In the genomic region with DNA sequence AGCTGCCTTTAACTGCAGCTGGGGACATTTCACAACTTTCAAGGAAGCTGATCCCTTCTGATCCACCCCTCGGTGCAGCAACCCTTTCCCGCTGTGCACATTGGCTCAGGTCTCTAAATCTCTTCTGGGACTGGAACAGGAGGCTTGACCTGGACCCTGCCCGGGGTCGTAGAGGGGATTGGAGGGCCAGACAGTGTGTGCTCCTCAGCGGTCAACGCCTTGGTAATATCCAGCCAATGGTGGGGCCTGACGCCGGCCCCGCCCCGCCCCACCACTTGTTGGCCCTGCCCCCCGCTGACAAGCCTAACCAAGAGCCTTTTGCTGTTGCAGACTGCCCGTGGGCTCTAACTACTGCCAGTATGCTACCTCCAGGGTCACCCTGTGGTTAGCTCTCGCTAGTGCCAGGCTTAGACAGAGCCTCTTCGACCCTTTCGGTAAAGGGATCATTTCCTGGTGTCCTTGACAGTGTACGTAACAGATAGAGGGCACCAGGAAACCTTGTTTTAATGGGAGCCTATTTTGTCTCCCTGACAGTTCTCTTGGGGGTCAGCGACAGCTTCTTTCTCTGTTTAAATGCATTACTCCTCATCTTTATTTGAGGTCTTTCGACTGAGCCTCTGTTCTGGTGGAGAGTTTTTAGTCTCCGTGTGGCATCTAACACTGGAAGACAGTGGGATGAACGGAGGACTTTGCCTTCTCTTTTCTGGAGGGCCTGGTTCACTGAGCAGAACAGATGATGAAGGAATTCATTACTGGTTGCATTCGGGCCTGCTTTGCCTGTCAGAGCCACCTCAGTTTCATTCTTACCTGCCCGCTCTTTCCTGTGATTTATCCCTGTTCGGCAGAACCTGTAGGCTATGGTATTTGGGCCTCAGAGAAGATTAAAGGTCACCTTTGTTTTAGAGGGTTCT, we compare ENCODE assay signal across 9 mouse cellular contexts. TPM values are rescaled to one million over a fixed set of nuclear protein-coding genes. Genes with fewer than 3 reads are reported as not detected.
DNase-seq lines count a peak whose midpoint lies in the region; ATAC-seq and TF ChIP-seq lines count a peak whose summit lies in the region.
"Had no signal": no experiment of that assay in that cellular context is flagged by ENCODE, and none has a peak within 500 bp of the region (broad histone marks: within the 10 kb centered on the region; RNA-seq: fewer than 3 reads in every experiment).

No protein-coding gene starts in this region.

- 36% methylated on average over 23 of the region's 23 CpGs for WGBS in hindbrain, embryonic 15.5 days
- 19% methylated on average over 23 of the region's 23 CpGs for WGBS in liver, adult 2 months
- 33% methylated on average over 23 of the region's 23 CpGs for WGBS in neural tube, embryonic 11.5 days

- H3K79me2 ChIP-seq in liver, adult 2 months (ENCODE audit: control insufficient read depth, insufficient read depth, low read length) = no peaks in the 10 kb centered on the region

- H3K4me1 ChIP-seq in hindbrain, embryonic 15.5 days (replicated peaks) = 0 out of 2 replicates have a peak, but pooled peaks cover 4% of the 10 kb centered on the region
- H3K4me1 ChIP-seq in liver, adult 2 months (ENCODE audit: control insufficient read depth, insufficient read depth, low read length) = peaks cover 17% of the 10 kb centered on the region
- H3K4me1 ChIP-seq in neural tube, embryonic 11.5 days (ENCODE audit: control insufficient read depth, insufficient read depth, low read length) = peaks cover 11% of the 10 kb centered on the region; the same call in 1 of the 2 replicates

- ATAC-seq in hindbrain, embryonic 15.5 days (ENCODE audit: low FRiP score, low read depth) = no peak
- ATAC-seq in neural tube, embryonic 11.5 days (ENCODE audit: insufficient read depth, low FRiP score, low TSS enrichment) = peak; percentile 71
- ATAC-seq in megakaryocyte progenitor cell, adult 5-6 weeks (replicated peaks; ENCODE audit: poor library complexity) = no peak

- no peaks in the 10 kb centered on the region for H3K36me3 ChIP-seq in hindbrain, embryonic 15.5 days
- H3K36me3 ChIP-seq in liver, adult 2 months (ENCODE audit: control insufficient read depth, insufficient read depth, low read length) = no peaks in the 10 kb centered on the region
- no peaks in the 10 kb centered on the region; the same call in none of the 2 replicates for H3K36me3 ChIP-seq in neural tube, embryonic 11.5 days (ENCODE audit: control insufficient read depth, insufficient read depth, low read length)

- no peak overlapping the region for H3K27ac ChIP-seq in hindbrain, embryonic 15.5 days (replicated peaks)
- H3K27ac ChIP-seq in liver, adult 2 months (replicated peaks; ENCODE audit: insufficient read depth, low read depth, low read length) = peak overlapping the region; percentile 92
- H3K27ac ChIP-seq in neural tube, embryonic 11.5 days (ENCODE audit: low read depth, low read length) = no peak overlapping the region
- H3K27ac ChIP-seq: macrophage had no signal

- no peaks in the 10 kb centered on the region for H3K27me3 ChIP-seq in hindbrain, embryonic 15.5 days
- no peaks in the 10 kb centered on the region for H3K27me3 ChIP-seq in liver, adult 2 months (ENCODE audit: control insufficient read depth, insufficient read depth, low read length)
- H3K27me3 ChIP-seq in neural tube, embryonic 11.5 days (ENCODE audit: control insufficient read depth, insufficient read depth, low read length) = no peaks in the 10 kb centered on the region

- no peak overlapping the region for H3K9ac ChIP-seq in hindbrain, embryonic 15.5 days
- H3K9ac ChIP-seq in liver, adult 2 months (ENCODE audit: low read depth, low read length) = peak overlapping the region; percentile 71
- no peak overlapping the region for H3K9ac ChIP-seq in neural tube, embryonic 11.5 days (ENCODE audit: low read length)

- DNase-seq in adrenal gland, postnatal 25 days = peak; percentile 76
- peak; percentile 70 for DNase-seq in gastrocnemius, postnatal 10 days
- DNase-seq in liver, adult 2 months (ENCODE audit: extremely low read depth, low read depth, low spot score) = peak; percentile 97
- DNase-seq in neural tube, embryonic 11.5 days (ENCODE audit: low spot score) = peak; percentile 52
- DNase-seq in layer of hippocampus, adult 8-10 months (ENCODE audit: low spot score in 2 of 2) = no peak
- DNase-seq in thymus, postnatal 4 days = no peak

- peak; percentile 73 for TF ChIP-seq POLR2A in liver, adult 2 months (IDR thresholded peaks at IDR 0.05; ENCODE audit: extremely low read depth, insufficient read depth, low read length)

- H3K9me3 ChIP-seq in hindbrain, embryonic 15.5 days = no peaks in the 10 kb centered on the region
- H3K9me3 ChIP-seq in neural tube, embryonic 11.5 days (ENCODE audit: control insufficient read depth, low read length) = no peaks in the 10 kb centered on the region

- TF ChIP-seq CTCF in liver, adult 2 months (IDR thresholded peaks at IDR 0.05; ENCODE audit: low read depth, low read length) = no peak

- H3K4me2 ChIP-seq in hindbrain, embryonic 15.5 days = peak overlapping the region; percentile 22; the same call in 1 of the 2 replicates
- H3K4me2 ChIP-seq in neural tube, embryonic 11.5 days (ENCODE audit: low read depth) = peak overlapping the region; percentile 12; the same call in 1 of the 2 replicates

- no peak overlapping the region for H3K4me3 ChIP-seq in hindbrain, embryonic 15.5 days
- no peak overlapping the region for H3K4me3 ChIP-seq in liver, adult 2 months (ENCODE audit: insufficient read depth, low read depth, low read length)
- no peak overlapping the region for H3K4me3 ChIP-seq in neural tube, embryonic 11.5 days (ENCODE audit: low read depth, low read length)

RNA-seq across cellular contexts. Expression of a gene that starts 12.7 kb away (rescaled TPM):
- 2.4 and 4.3 TPM in 2 replicates for total RNA-seq in adrenal gland, postnatal 25 days (2021)
- 1 to 10 TPM; 6.4 to 6.7 TPM for total RNA-seq in gastrocnemius, postnatal 10 days (2021)
- polyA plus RNA-seq in hindbrain, embryonic 15.5 days (2015; fragmentation: Nextera tagmentation; extraction: Ambion mirVana) = 2.3 and 2.4 TPM in 2 replicates
- total RNA-seq in liver, adult 2 months (2014; rRNA removed) = 7.2 and 10.0 TPM in 2 replicates
- 8.9 and 12.1 TPM in 2 replicates for polyA plus RNA-seq in liver, adult 2 months (2012; rRNA removed)
- polyA plus RNA-seq in neural tube, embryonic 11.5 days (2014; fragmentation: Nextera tagmentation; extraction: Ambion mirVana) = 17.8 and 19.1 TPM in 2 replicates
- total RNA-seq in layer of hippocampus, adult 8-10 months (2022) = 1 to 10 TPM in 1 of 4 experiments, under 1 TPM in 2, not detected in 1; 0.34 to 1.3 (median 0.63) TPM
- total RNA-seq in megakaryocyte progenitor cell, adult 5-6 weeks (2015) = 25.7 and 33.4 TPM in 2 replicates
- total RNA-seq in megakaryocyte progenitor cell, adult 5-6 weeks (2017) = 14.2 and 15.0 TPM in 2 replicates

RNA-seq across cellular contexts. Expression of a gene that starts 24.6 kb away (rescaled TPM):
- 40.4 and 43.8 TPM in 2 replicates for total RNA-seq in adrenal gland, postnatal 25 days (2021)
- total RNA-seq in gastrocnemius, postnatal 10 days (2021) = 10 to 100 TPM; 42.9 to 46.1 TPM
- 73.4 and 75.2 TPM in 2 replicates for polyA plus RNA-seq in hindbrain, embryonic 15.5 days (2015; fragmentation: Nextera tagmentation; extraction: Ambion mirVana)
- 36.1 and 36.4 TPM in 2 replicates for total RNA-seq in liver, adult 2 months (2014; rRNA removed)
- 45.8 and 52.2 TPM in 2 replicates for polyA plus RNA-seq in liver, adult 2 months (2012; rRNA removed)
- polyA plus RNA-seq in neural tube, embryonic 11.5 days (2014; fragmentation: Nextera tagmentation; extraction: Ambion mirVana) = 53.3 and 56.6 TPM in 2 replicates
- total RNA-seq in layer of hippocampus, adult 8-10 months (2022) = 10 to 100 TPM; 44.2 to 55.4 (median 50.7) TPM
- total RNA-seq in megakaryocyte progenitor cell, adult 5-6 weeks (2015) = 40.2 and 55.6 TPM in 2 replicates
- 39.6 and 46.2 TPM in 2 replicates for total RNA-seq in megakaryocyte progenitor cell, adult 5-6 weeks (2017)

RNA-seq across cellular contexts. Expression of a gene that starts 28.9 kb away (rescaled TPM):
- total RNA-seq in adrenal gland, postnatal 25 days (2021) = not detected in 2 replicates
- 10 to 100 TPM; 64.0 to 71.1 TPM for total RNA-seq in gastrocnemius, postnatal 10 days (2021)
- polyA plus RNA-seq in hindbrain, embryonic 15.5 days (2015; fragmentation: Nextera tagmentation; extraction: Ambion mirVana) = not detected in 2 replicates
- 0.18 TPM in 1 of 2 replicates, not detected in the other for total RNA-seq in liver, adult 2 months (2014; rRNA removed)
- not detected in 2 replicates for polyA plus RNA-seq in liver, adult 2 months (2012; rRNA removed)
- 0.29 TPM in 1 of 2 replicates, not detected in the other for polyA plus RNA-seq in neural tube, embryonic 11.5 days (2014; fragmentation: Nextera tagmentation; extraction: Ambion mirVana)
- not detected for total RNA-seq in layer of hippocampus, adult 8-10 months (2022)
- total RNA-seq in megakaryocyte progenitor cell, adult 5-6 weeks (2015) = not detected in 2 replicates
- 0.24 TPM in 1 of 2 replicates, not detected in the other for total RNA-seq in megakaryocyte progenitor cell, adult 5-6 weeks (2017)
- polyA plus RNA-seq: macrophage had no signal

RNA-seq across cellular contexts. Expression of a gene that starts 35.1 kb away (rescaled TPM):
- total RNA-seq in adrenal gland, postnatal 25 days (2021) = 1.2 TPM in 2 replicates
- total RNA-seq in gastrocnemius, postnatal 10 days (2021) = 1 to 10 TPM; 1.0 TPM
- 5.0 and 6.2 TPM in 2 replicates for polyA plus RNA-seq in hindbrain, embryonic 15.5 days (2015; fragmentation: Nextera tagmentation; extraction: Ambion mirVana)
- total RNA-seq in liver, adult 2 months (2014; rRNA removed) = 0.13 TPM in 1 of 2 replicates, not detected in the other
- polyA plus RNA-seq in liver, adult 2 months (2012; rRNA removed) = 0.29 and 0.50 TPM in 2 replicates
- polyA plus RNA-seq in neural tube, embryonic 11.5 days (2014; fragmentation: Nextera tagmentation; extraction: Ambion mirVana) = 7.2 TPM in 2 replicates
- total RNA-seq in layer of hippocampus, adult 8-10 months (2022) = 10 to 100 TPM; 63.8 to 85.9 (median 79.0) TPM
- not detected in 2 replicates for total RNA-seq in megakaryocyte progenitor cell, adult 5-6 weeks (2015)
- total RNA-seq in megakaryocyte progenitor cell, adult 5-6 weeks (2017) = not detected in 2 replicates
- polyA plus RNA-seq: macrophage had no signal

RNA-seq across cellular contexts. Expression of a gene that starts 52.8 kb away (rescaled TPM):
- total RNA-seq in adrenal gland, postnatal 25 days (2021) = 16.9 and 19.9 TPM in 2 replicates
- total RNA-seq in gastrocnemius, postnatal 10 days (2021) = 10 to 100 TPM in 1 of 2 experiments, 1 to 10 TPM in 1; 7.2 to 10.0 TPM
- polyA plus RNA-seq in hindbrain, embryonic 15.5 days (2015; fragmentation: Nextera tagmentation; extraction: Ambion mirVana) = 23.2 and 26.7 TPM in 2 replicates
- 42.4 and 44.3 TPM in 2 replicates for total RNA-seq in liver, adult 2 months (2014; rRNA removed)
- polyA plus RNA-seq in liver, adult 2 months (2012; rRNA removed) = 99.8 and 106 TPM in 2 replicates
- 32.8 and 34.9 TPM in 2 replicates for polyA plus RNA-seq in neural tube, embryonic 11.5 days (2014; fragmentation: Nextera tagmentation; extraction: Ambion mirVana)
- total RNA-seq in layer of hippocampus, adult 8-10 months (2022) = 1 to 10 TPM; 5.2 to 9.3 (median 5.6) TPM
- total RNA-seq in megakaryocyte progenitor cell, adult 5-6 weeks (2015) = 9.6 and 11.2 TPM in 2 replicates
- total RNA-seq in megakaryocyte progenitor cell, adult 5-6 weeks (2017) = 8.5 and 12.7 TPM in 2 replicates

Comparison
In these comparisons a context has a peak if more than half of its experiments do, and no peak if none do; other contexts are left out.
1. DNase-seq: peak in adrenal gland, postnatal 25 days (single experiment), gastrocnemius, postnatal 10 days (single experiment), liver, adult 2 months (single experiment) and neural tube, embryonic 11.5 days (single experiment); none in layer of hippocampus, adult 8-10 months (0 of 2) and thymus, postnatal 4 days (single experiment).
2. RNA of a gene that starts 28.9 kb away (total RNA-seq): 64.0 to 71.1 TPM in gastrocnemius, postnatal 10 days; 0.18 TPM in liver, adult 2 months, not detected in adrenal gland, postnatal 25 days, not detected in layer of hippocampus, adult 8-10 months and 0.24 TPM in megakaryocyte progenitor cell, adult 5-6 weeks; every median in the first group is over 10 times any median in the second.